Mouse (Mus musculus): Measurements from ENCODE around the gene Cidec. TPM values are rescaled to one million over a fixed set of nuclear protein-coding genes. Genes with fewer than 3 reads are reported as not detected.

Cidec gene
- polyA plus RNA-seq, 1 experiment from 2014 or later, result not detected

GRCm38 (mm10) chr6:113392387-113393071, 43.0 kb downstream of the Cidec start:
- 0 out of 2 replicates have a peak, but pooled peaks cover 7% of the 10 kb centered on the region for H3K4me1 ChIP-seq (replicated peaks; ENCODE audit: control insufficient read depth, insufficient read depth, low read length)
- H3K9ac ChIP-seq (ENCODE audit: low read depth, low read length), result peak overlapping the region; percentile 53
- H3K9me3 ChIP-seq (ENCODE audit: control insufficient read depth, low read length), result no peaks in the 10 kb centered on the region
- no peak overlapping the region for H3K27ac ChIP-seq (ENCODE audit: low read depth, low read length)
- ATAC-seq (replicated peaks; ENCODE audit: low FRiP score) (peak; percentile 61), DNase-seq (ENCODE audit: low spot score) (peak; percentile 62)
- peak overlapping the region; percentile 40 for H3K4me3 ChIP-seq (ENCODE audit: low read depth, low read length)
- peak overlapping the region; percentile 79 for H3K4me2 ChIP-seq
- H3K27me3 ChIP-seq (replicated peaks; ENCODE audit: control insufficient read depth, insufficient read depth, low read length), result peaks cover 5% of the 10 kb centered on the region; the same call in 1 of the 2 replicates
- peaks cover 29% of the 10 kb centered on the region for H3K36me3 ChIP-seq (ENCODE audit: control insufficient read depth, insufficient read depth, low read length)
- WGBS, result 5% methylated on average over 51 of the region's 51 CpGs

DNA sequence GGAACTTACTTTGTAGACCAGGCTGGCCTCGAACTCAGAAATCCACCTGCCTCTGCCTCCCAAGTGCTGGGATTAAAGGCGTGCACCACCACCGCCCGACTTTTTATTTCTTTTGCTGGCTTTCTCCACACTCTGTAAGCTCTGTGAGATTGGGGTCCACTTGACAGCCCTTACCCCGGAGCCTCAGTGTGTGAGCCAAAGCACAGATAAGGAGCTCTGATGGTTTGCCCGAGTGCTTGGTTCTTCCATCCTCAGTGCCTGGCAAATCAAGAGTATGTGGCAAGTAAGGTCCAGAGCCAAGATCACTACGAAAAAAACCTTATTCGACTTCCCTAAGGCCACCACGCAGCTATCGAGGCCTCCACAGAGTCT, 43.6 kb downstream of the Cidec start:
- Histone ChIP-seq H3K36me3 (ENCODE audit: control insufficient read depth, insufficient read depth, low read length) (peaks cover 31% of the 10 kb centered on the region), H3K4me1 (replicated peaks; ENCODE audit: control insufficient read depth, insufficient read depth, low read length) (0 out of 2 replicates have a peak, but pooled peaks cover 7% of the 10 kb centered on the region), H3K4me2 (peak overlapping the region; percentile 79), H3K9ac (ENCODE audit: low read depth, low read length) (peak overlapping the region; percentile 53), H3K4me3 (ENCODE audit: low read depth, low read length) (peak overlapping the region; percentile 40), H3K27ac (ENCODE audit: low read depth, low read length) (no peak overlapping the region), H3K9me3 (ENCODE audit: control insufficient read depth, low read length) (no peaks in the 10 kb centered on the region), H3K27me3 (replicated peaks; ENCODE audit: control insufficient read depth, insufficient read depth, low read length) (peaks cover 5% of the 10 kb centered on the region; the same call in 1 of the 2 replicates)
- no peak for ATAC-seq (replicated peaks; ENCODE audit: low FRiP score)
- 22% methylated on average over 10 of the region's 10 CpGs for WGBS
- DNase-seq (ENCODE audit: low spot score), result no peak

GRCm38 (mm10) chr6:113390715-113391114, 44.8 kb downstream of the Cidec start:
- H3K36me3 ChIP-seq (ENCODE audit: control insufficient read depth, insufficient read depth, low read length), result peaks cover 38% of the 10 kb centered on the region
- ATAC-seq (replicated peaks; ENCODE audit: low FRiP score), result no peak
- H3K27ac ChIP-seq (ENCODE audit: low read depth, low read length), result no peak overlapping the region
- no peak for DNase-seq (ENCODE audit: low spot score)
- H3K4me1 ChIP-seq (replicated peaks; ENCODE audit: control insufficient read depth, insufficient read depth, low read length), result 0 out of 2 replicates have a peak, but pooled peaks cover 7% of the 10 kb centered on the region
- peaks cover 5% of the 10 kb centered on the region; the same call in 1 of the 2 replicates for H3K27me3 ChIP-seq (replicated peaks; ENCODE audit: control insufficient read depth, insufficient read depth, low read length)
- no peak overlapping the region for H3K9ac ChIP-seq (ENCODE audit: low read depth, low read length)
- H3K4me3 ChIP-seq (ENCODE audit: low read depth, low read length), result no peak overlapping the region
- 86% methylated on average over 3 of the region's 3 CpGs for WGBS
- H3K4me2 ChIP-seq, result no peak overlapping the region
- H3K9me3 ChIP-seq (ENCODE audit: control insufficient read depth, low read length), result no peaks in the 10 kb centered on the region

- H3K36me3 ChIP-seq (ENCODE audit: control insufficient read depth, insufficient read depth, low read length), result peaks cover 53% of the 10 kb centered on the region
- peaks cover 5% of the 10 kb centered on the region; the same call in 1 of the 2 replicates for H3K27me3 ChIP-seq (replicated peaks; ENCODE audit: control insufficient read depth, insufficient read depth, low read length)
- no peak within 1 kb of the TSS for H3K27ac ChIP-seq (ENCODE audit: low read depth, low read length)
- 0 out of 2 replicates have a peak, but pooled peaks cover 7% of the 10 kb centered on the region for H3K4me1 ChIP-seq (replicated peaks; ENCODE audit: control insufficient read depth, insufficient read depth, low read length)
- ATAC-seq (replicated peaks; ENCODE audit: low FRiP score) (no peak), DNase-seq (ENCODE audit: low spot score) (no peak)
- 82% methylated on average over 8 of the region's 8 CpGs for WGBS
- no peak within 1 kb of the TSS for H3K4me2 ChIP-seq
- no peak within 1 kb of the TSS for H3K4me3 ChIP-seq (ENCODE audit: low read depth, low read length)
- no peak within 1 kb of the TSS for H3K9ac ChIP-seq (ENCODE audit: low read depth, low read length)
- no peaks in the 10 kb centered on the region for H3K9me3 ChIP-seq (ENCODE audit: control insufficient read depth, low read length)
Observed at GRCm38 (mm10) chr6:113388960-113389359, 46.6 kb downstream of the Cidec start, which contains the start of gene Ttll3. Ttll3 (plus strand) TSS chr6:113389260.

DNA sequence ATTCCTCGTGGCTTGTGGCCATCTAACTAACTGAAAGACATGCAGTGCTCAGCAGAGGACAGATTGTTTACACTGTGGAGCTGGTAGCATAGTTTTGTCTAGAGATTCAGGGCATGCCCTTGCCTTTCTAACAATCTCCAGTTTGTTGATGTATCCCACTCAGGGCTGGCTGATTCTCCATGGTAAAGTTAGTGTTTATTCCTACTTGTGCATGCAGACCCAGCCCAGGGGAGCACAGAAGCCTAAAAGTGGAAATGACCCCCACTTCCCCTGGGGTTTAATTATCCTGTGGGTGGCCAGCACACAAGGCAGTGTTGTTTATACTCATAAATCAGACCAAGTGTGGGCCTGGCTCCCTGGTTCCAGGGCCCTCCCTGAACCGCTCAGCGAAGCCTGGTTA, 49.5 kb downstream of the Cidec start:
- Histone ChIP-seq H3K4me1 (replicated peaks; ENCODE audit: control insufficient read depth, insufficient read depth, low read length) (no peaks in the 10 kb centered on the region), H3K27ac (ENCODE audit: low read depth, low read length) (no peak overlapping the region)
- 73% methylated on average over 3 of the region's 3 CpGs for WGBS

GRCm38 (mm10) chr6:113385160-113385714, 50.3 kb downstream of the Cidec start:
- Histone ChIP-seq H3K27ac (ENCODE audit: low read depth, low read length) (no peak overlapping the region), H3K4me3 (ENCODE audit: low read depth, low read length) (no peak overlapping the region), H3K27me3 (replicated peaks; ENCODE audit: control insufficient read depth, insufficient read depth, low read length) (no peaks in the 10 kb centered on the region), H3K9ac (ENCODE audit: low read depth, low read length) (no peak overlapping the region), H3K4me2 (no peak overlapping the region), H3K4me1 (replicated peaks; ENCODE audit: control insufficient read depth, insufficient read depth, low read length) (peaks cover 5% of the 10 kb centered on the region), H3K9me3 (ENCODE audit: control insufficient read depth, low read length) (no peaks in the 10 kb centered on the region), H3K36me3 (ENCODE audit: control insufficient read depth, insufficient read depth, low read length) (peaks cover 77% of the 10 kb centered on the region)
- ATAC-seq (replicated peaks; ENCODE audit: low FRiP score), result no peak
- DNase-seq (ENCODE audit: low spot score), result no peak
- 82% methylated on average over 11 of the region's 11 CpGs for WGBS

More for the DNA sequence above, 49.5 kb downstream of the Cidec start:
- DNase-seq (ENCODE audit: low spot score) (no peak), ATAC-seq (replicated peaks; ENCODE audit: low FRiP score) (no peak)
- H3K36me3 ChIP-seq (ENCODE audit: control insufficient read depth, insufficient read depth, low read length), result peaks cover 76% of the 10 kb centered on the region
- H3K4me2 ChIP-seq, result no peak overlapping the region
- no peak overlapping the region for H3K9ac ChIP-seq (ENCODE audit: low read depth, low read length)
- no peaks in the 10 kb centered on the region for H3K27me3 ChIP-seq (replicated peaks; ENCODE audit: control insufficient read depth, insufficient read depth, low read length)
- H3K4me3 ChIP-seq (ENCODE audit: low read depth, low read length), result no peak overlapping the region
- H3K9me3 ChIP-seq (ENCODE audit: control insufficient read depth, low read length), result no peaks in the 10 kb centered on the region

GRCm38 (mm10) chr6:113384351-113384927, 51.1 kb downstream of the Cidec start:
- ATAC-seq (replicated peaks; ENCODE audit: low FRiP score) (no peak), DNase-seq (ENCODE audit: low spot score) (no peak)
- H3K9ac ChIP-seq (ENCODE audit: low read depth, low read length), result no peak overlapping the region
- no peak overlapping the region for H3K4me2 ChIP-seq
- H3K27me3 ChIP-seq (replicated peaks; ENCODE audit: control insufficient read depth, insufficient read depth, low read length), result no peaks in the 10 kb centered on the region
- H3K27ac ChIP-seq (ENCODE audit: low read depth, low read length), result no peak overlapping the region
- 92% methylated on average over 8 of the region's 8 CpGs for WGBS
- no peaks in the 10 kb centered on the region for H3K9me3 ChIP-seq (ENCODE audit: control insufficient read depth, low read length)
- H3K4me3 ChIP-seq (ENCODE audit: low read depth, low read length), result no peak overlapping the region
- H3K4me1 ChIP-seq (replicated peaks; ENCODE audit: control insufficient read depth, insufficient read depth, low read length), result peaks cover 13% of the 10 kb centered on the region
- H3K36me3 ChIP-seq (ENCODE audit: control insufficient read depth, insufficient read depth, low read length), result peaks cover 70% of the 10 kb centered on the region

GRCm38 (mm10) chr6:113380480-113380879, 55.1 kb downstream of the Cidec start:
- Histone ChIP-seq H3K36me3 (ENCODE audit: control insufficient read depth, insufficient read depth, low read length) (peaks cover 51% of the 10 kb centered on the region), H3K4me1 (replicated peaks; ENCODE audit: control insufficient read depth, insufficient read depth, low read length) (peaks cover 26% of the 10 kb centered on the region), H3K9me3 (ENCODE audit: control insufficient read depth, low read length) (no peaks in the 10 kb centered on the region), H3K27me3 (replicated peaks; ENCODE audit: control insufficient read depth, insufficient read depth, low read length) (no peaks in the 10 kb centered on the region), H3K4me3 (ENCODE audit: low read depth, low read length) (0 out of 2 replicates have a peak overlapping the region, but pooled peaks have one; percentile 3), H3K27ac (ENCODE audit: low read depth, low read length) (no peak overlapping the region), H3K9ac (ENCODE audit: low read depth, low read length) (no peak overlapping the region), H3K4me2 (no peak overlapping the region; the same call in 1 of the 2 replicates)
- ATAC-seq (replicated peaks; ENCODE audit: low FRiP score) (no peak), DNase-seq (ENCODE audit: low spot score) (no peak)
- WGBS, result 88% methylated on average over 11 of the region's 11 CpGs
